Mouse (Mus musculus) thymus, postnatal 0 days (tissue): ENCODE data around the gene Nr2f1. TPM values are rescaled to one million over a fixed set of nuclear protein-coding genes. Genes with fewer than 3 reads are reported as not detected.
A peak's percentile ranks its signal among the peaks of the same experiment; 100 is the strongest.

ENCODE experiments used
- DNase-seq: peaks from one replicate; pipeline ENCODE4 v3.0.0-alpha.2; 2015; ENCODE audit warnings: low spot score
- polyA plus RNA-seq: library from polyadenylated mRNA; unstranded; fragments of >200 nt; fragmentation: Nextera tagmentation; extraction: Ambion mirVana; gene quantifications from 2 replicates; pipeline ENCODE4 v1.2.1, GENCODE M21; 2015

Nr2f1 gene
- polyA plus RNA-seq, 1 experiment from 2014 or later = 1.5 TPM

DNA sequence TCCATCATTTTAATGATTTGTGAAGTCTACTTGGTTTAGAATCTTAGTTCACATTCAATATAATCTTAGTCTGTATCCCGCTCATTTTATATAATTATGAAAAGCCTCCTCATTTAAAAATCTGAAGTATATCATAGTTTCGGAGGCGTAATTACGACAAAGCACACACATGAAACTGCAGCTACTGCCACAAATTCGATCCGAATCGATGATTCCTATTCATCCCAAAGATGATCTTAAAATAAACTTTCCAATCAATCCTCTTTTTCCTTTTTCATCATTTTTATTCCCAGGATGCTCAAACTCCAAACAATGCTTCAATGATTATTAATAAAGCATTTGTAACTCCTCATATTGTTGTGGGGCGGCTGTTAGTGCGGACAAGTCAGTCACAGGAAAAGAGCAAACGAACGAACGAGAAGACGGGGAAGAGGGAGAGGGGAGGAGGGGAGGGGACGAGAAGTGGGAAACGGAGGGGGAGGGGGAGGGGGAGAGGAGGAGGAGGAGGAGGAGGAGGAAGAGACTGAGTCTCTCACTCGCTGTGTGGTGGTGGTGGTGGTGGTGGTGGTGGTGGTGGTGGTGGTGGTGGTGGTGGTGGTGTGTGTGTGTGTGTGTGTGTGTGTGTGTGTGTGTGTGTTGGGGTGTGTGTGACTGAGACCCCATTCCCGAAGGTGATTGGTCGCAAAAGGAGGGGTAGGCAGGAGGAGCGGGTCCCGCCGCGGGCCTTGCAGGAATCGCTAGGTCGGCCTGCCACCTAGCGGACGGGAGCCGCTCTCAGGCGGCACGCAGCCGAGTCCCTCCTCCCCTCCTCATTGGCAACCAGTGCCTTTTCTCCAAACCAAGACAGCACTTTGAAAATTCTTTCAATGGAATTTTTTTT lies 1.7 kb upstream of the Nr2f1 start:
- DNase-seq = peak; percentile 38

GRCm38 (mm10) chr13:78200407-78200806 lies 850 bp upstream of the Nr2f1 start:
- no peak for DNase-seq

- no peak for DNase-seq
Measured at GRCm38 (mm10) chr13:78198871-78199641, 501 bp downstream of the Nr2f1 start.

- DNase-seq = no peak
Measured at GRCm38 (mm10) chr13:78198391-78198870, 1.1 kb downstream of the Nr2f1 start.

DNA sequence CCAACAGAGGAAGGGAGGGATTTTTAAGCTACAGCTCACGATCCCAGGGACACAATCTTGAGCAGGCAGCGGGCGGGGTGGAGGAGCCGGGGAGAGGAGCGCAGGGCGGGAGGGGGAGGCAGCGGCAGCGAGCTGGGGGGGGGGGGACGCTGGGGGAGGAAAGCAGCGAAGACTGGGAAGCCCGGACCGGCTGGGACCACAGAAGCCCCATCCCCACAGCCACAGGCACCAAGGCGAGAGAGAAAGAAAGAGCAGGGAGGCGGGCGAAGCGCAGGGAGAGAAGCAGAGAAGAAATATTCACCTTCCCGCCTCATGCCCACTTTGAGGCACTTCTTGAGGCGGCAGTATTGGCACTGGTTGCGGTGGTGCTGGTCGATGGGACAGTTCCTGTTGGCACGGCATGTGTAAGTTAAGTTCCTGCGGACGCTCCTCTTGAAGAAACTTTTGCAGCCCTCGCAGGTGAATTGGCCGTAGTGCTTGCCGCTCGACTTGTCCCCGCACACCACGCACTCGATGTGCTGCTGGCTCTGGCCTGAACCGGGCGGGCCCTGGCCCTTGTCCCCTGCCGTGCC lies 1.7 kb downstream of the Nr2f1 start:
- DNase-seq = no peak

DNA sequence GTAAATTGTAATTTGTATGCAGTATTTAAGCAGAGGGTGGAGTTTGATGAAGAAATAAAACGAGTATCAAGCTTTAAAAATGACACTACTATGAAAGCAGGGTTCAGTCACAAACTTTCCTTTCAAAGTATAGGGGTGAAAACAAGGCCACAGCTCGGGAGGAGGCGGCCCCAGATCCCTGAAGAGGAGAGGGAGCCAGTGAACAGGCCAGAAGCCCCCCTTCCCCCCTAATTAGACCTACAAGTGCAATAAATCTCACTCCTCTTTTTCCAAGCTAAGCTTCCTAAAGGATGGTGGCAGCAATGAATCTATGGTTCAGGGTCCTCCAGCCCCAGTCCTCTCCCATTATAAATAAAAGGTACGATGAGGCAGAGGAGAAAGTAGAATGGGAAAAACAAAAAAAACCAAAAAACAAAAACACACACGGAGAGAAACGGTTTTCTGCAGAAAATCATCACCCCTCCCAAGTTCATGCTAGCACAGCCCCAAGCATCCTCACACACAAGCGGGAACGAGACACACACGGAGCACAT lies 2.2 kb downstream of the Nr2f1 start:
- DNase-seq = no peak

- no peak for DNase-seq
Measured at GRCm38 (mm10) chr13:78196236-78196796, 3.2 kb downstream of the Nr2f1 start.

DNA sequence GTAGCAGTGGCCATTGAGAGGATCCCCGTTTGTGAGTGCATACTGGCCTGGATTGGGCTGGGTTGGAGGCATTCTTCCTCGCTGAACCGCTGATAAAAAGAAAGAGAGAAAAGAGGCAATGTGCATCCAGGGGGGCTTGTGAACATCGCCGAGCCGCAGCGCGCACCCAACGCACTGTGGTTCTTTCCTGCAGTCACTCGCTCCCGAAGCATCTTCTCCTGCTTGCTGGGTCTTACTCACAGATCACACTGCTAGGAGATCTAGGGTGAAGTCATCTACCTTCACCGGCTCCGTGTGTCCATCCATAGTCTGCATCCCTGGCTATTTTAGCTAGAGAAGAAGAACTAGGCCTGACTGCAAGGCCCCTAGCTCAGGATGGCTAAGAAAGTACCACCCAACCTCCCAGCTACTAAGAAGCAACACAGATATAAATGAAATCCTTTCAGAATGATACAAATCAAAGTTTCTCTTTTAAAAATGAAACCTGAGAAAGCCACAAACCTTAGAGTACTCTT lies 3.9 kb downstream of the Nr2f1 start:
- DNase-seq = no peak

- DNase-seq = no peak
Measured at GRCm38 (mm10) chr13:78194850-78195600, 4.5 kb downstream of the Nr2f1 start.

- DNase-seq = no peak
Measured at GRCm38 (mm10) chr13:78194135-78194849, 5.3 kb downstream of the Nr2f1 start.

DNA sequence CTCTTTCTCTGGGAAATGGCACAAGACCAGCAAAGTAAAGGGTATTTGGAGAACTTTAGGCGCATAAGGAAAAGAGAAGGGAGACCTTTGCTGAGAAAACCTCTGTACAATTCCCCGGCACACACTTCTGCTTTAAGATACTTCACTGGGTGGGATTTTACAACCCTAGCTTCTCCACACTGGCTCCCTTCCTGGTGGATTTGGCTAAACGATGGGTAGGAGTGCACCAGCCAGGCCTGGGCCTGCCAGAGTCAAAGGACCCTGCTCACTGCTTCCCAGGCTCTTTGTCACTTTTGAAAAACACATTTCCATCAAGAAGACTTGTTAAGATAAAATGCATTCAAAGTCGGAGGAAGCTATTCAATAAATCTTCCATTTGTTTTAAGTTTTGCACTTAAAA lies 6.3 kb downstream of the Nr2f1 start:
- no peak for DNase-seq

DNA sequence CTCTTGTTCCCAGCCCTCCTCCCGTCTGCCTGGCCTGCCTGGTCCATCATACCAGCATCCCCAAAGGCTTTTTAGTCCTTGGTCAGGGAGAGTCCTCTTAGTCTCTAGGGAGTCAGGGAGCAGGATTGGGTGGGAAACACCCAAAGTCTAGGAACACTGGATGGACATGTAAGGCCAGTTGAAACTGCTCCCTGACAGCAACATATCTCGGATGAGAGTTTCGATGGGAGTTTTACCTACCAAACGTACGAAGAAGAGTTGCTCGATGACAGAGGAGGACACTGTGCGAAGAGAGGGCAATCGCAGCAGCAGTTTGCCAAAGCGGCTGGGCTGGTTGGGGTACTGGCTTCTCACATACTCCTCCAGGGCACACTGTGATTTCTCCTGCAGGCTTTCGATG lies 10.0 kb downstream of the Nr2f1 start:
- DNase-seq = no peak

- no peak for DNase-seq
Measured at GRCm38 (mm10) chr13:78187833-78188232, 11.7 kb downstream of the Nr2f1 start.

GRCm38 (mm10) chr13:78186340-78186946 lies 13.1 kb downstream of the Nr2f1 start:
- no peak for DNase-seq

GRCm38 (mm10) chr13:78184786-78185466 lies 14.6 kb downstream of the Nr2f1 start:
- no peak for DNase-seq

DNA sequence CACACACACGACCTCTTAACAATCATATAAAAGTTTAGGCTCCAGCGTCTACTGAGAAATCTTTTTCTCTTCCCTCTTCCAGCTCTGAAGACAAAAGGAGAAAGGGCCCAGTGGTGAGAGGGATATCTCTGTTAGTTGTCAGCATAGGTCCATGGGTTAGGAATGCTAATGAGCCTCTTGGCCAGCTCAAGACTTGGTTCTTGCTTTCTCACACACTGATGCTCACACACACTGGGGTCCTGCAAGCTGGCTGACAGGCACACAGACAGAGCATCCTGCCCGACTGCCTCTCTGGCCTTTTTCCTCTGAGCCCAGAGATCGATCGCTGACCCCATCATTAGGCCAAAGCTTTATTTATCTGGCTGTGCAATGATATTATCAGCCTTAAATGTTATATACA lies 15.6 kb downstream of the Nr2f1 start:
- no peak for DNase-seq

DNA sequence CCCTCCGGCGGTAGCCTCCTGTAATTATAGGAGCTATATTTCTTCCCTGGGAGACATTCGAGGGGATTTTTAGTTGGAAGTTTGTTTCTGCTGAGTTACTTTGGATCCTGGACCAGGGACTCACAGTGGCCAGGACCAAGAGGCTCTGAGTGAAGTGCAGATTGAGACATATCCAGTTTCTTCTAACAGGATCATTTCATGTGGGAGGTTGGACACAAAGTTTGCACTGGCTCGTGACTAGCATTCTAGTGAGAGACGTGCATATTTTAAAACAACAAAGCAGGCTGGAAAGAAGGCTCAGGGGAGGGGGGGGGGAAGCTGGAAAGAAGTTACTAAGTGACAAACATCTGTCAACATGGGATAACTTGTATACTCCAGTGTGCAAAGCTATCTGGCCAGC lies 16.6 kb downstream of the Nr2f1 start:
- no peak for DNase-seq

DNA sequence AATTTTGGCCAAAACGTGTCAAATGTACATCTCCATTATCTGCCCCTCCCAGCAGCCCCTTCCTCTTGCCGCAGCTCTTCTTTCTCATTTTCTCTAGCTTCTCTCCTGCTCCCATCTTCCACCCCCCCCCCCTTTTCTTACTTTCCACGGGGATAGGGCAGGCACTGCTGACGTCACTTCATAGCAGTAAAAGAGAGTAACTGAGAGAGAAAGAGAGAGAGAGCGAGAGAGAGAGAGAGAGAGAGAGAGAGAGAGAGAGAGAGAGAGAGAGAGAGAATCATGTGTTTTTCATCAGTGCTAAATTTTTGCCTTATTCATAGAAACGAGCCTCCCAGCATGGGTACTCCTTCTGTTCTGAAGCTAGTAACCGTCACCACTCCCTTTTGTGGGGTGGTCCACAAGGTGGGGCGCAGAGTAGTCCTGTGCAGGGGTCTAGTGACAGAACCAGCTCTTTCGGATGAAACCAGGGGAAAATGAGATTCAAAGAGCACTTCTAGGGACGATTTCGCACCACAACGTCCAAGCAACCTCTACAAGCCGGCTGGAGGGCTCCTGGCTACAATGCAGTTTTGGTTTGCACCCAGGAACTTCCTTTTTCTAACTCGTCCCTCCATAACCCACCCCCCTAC lies 17.5 kb downstream of the Nr2f1 start:
- DNase-seq = no peak
